Mouse (Mus musculus): Measurements from ENCODE around the gene Rbm20.

DNA sequence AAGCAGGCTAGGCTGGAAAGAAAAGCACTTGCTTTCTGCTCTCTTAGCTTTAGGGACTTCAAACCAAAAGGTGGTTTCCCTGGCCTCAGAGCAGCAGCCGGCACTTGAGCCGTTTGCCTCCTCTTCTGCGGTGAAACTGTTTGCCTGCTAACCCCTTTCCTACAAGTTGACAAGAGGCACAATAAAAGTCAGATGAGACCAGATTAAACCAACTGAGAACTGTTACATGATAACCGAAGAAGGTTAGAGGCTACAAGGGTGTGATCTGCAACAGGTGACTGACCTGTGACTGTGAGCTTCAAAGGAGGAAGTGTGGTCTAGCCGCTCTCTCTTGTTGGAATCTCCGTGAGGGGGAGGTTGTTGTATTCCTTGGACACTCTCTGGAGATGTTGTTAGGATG lies 194.4 kb downstream of the Rbm20 start:
- TF ChIP-seq EP300 (IDR thresholded peaks at IDR 0.05; ENCODE audit: low read depth) (no peak), CTCF (IDR thresholded peaks at IDR 0.05; ENCODE audit: low read depth) (no peak)
